Mouse (Mus musculus): ENCODE results near the gene Hand2. TPM values are rescaled to one million over a fixed set of nuclear protein-coding genes. Genes with fewer than 3 reads are reported as not detected.

Gene Hand2
- polyA plus RNA-seq, 1 experiment: not detected

GRCm38 (mm10) chr8:57331727-57332630 lies 11.2 kb downstream of the Hand2 start:
- TF ChIP-seq GATA1 (IDR thresholded peaks at IDR 0.05; ENCODE audit: low read length): no peak

GRCm38 (mm10) chr8:57332676-57333482 lies 12.1 kb downstream of the Hand2 start:
- TF ChIP-seq GATA1 (IDR thresholded peaks at IDR 0.05; ENCODE audit: low read length): no peak

GRCm38 (mm10) chr8:57333483-57333770 lies 12.6 kb downstream of the Hand2 start:
- no peak for TF ChIP-seq GATA1 (IDR thresholded peaks at IDR 0.05; ENCODE audit: low read length)

- no peak for TF ChIP-seq GATA1 (IDR thresholded peaks at IDR 0.05; ENCODE audit: low read length)
Measured at GRCm38 (mm10) chr8:57333795-57334551, 13.2 kb downstream of the Hand2 start.

- no peak for TF ChIP-seq GATA1 (IDR thresholded peaks at IDR 0.05; ENCODE audit: low read length)
Measured at GRCm38 (mm10) chr8:57334714-57335113, 13.9 kb downstream of the Hand2 start.

GRCm38 (mm10) chr8:57337271-57338030 lies 16.7 kb downstream of the Hand2 start:
- TF ChIP-seq GATA1 (IDR thresholded peaks at IDR 0.05; ENCODE audit: low read length): no peak

GRCm38 (mm10) chr8:57339711-57340650 lies 19.2 kb downstream of the Hand2 start:
- no peak for TF ChIP-seq GATA1 (IDR thresholded peaks at IDR 0.05; ENCODE audit: low read length)

- TF ChIP-seq GATA1 (IDR thresholded peaks at IDR 0.05; ENCODE audit: low read length): no peak
Measured at GRCm38 (mm10) chr8:57340840-57341540, 20.2 kb downstream of the Hand2 start.

- TF ChIP-seq GATA1 (IDR thresholded peaks at IDR 0.05; ENCODE audit: low read length): no peak
Measured at GRCm38 (mm10) chr8:57341541-57341840, 20.7 kb downstream of the Hand2 start.

GRCm38 (mm10) chr8:57342386-57343090 lies 21.8 kb downstream of the Hand2 start:
- TF ChIP-seq GATA1 (IDR thresholded peaks at IDR 0.05; ENCODE audit: low read length): no peak

GRCm38 (mm10) chr8:57343731-57344315 lies 23.0 kb downstream of the Hand2 start:
- TF ChIP-seq GATA1 (IDR thresholded peaks at IDR 0.05; ENCODE audit: low read length): no peak

Data from G1E-ER4 (cell line).